Mouse (Mus musculus): Measurements from ENCODE around the gene Npas2.

The Npas2 gene

GRCm38 (mm10) chr1:39312345-39312967, 118.9 kb downstream of the Npas2 start:
- in situ Hi-C loops (cut with MboI; ENCODE audit: low pct_unique_long_range_greater_than_20kb in 1 of 2, low sequenced_read_pairs in 2 of 2, unreplicated experiment in 1 of 2): no loop called here

DNA sequence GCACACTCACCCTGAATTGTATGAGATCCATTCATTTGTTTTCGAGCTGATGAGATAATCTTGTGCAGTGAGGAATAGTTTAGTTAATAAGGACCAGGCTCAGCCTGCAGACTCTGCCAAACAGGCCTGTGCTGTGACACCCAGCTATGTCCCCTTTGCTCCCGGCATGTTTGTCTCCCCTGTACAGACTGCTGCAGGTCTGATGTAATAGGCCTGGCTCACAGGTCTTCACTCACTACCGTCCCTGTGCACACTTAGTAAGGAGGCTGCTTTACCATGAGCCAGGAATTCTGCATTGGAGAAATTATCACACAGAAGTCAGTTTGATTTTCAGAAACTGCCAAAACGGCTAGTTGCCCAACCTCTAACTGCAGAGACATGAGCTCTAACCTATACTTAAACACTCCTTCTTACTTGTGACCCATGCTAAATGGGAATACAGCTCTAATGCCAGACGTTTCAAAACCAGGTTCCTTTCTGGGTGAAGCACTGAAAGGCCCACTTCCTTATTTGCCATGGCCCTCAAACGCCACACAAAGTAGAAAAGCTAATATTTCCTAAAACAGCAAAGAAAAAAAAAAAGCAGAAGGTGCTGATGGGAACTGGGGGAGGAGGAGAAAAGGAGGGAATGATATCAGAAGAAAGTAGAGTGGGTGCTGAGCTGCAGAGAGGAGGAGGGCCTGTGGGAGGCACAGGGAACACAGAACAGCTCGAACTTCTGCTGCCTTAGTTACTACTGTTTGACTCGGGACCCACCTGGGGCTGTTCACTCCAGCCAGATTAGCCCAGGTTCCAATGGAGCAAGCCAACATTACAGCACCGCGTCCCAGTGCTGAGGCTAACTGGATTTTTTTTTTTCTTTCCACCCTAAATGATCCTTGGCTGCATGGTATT, 120.1 kb downstream of the Npas2 start:
- in situ Hi-C loops (cut with MboI; ENCODE audit: low pct_unique_long_range_greater_than_20kb in 1 of 2, low sequenced_read_pairs in 2 of 2, unreplicated experiment in 1 of 2): no loop called here

GRCm38 (mm10) chr1:39317935-39318334, 124.4 kb downstream of the Npas2 start:
- in situ Hi-C loops (cut with MboI; ENCODE audit: low pct_unique_long_range_greater_than_20kb in 1 of 2, low sequenced_read_pairs in 2 of 2, unreplicated experiment in 1 of 2): no loop called here

GRCm38 (mm10) chr1:39318870-39319269, 125.3 kb downstream of the Npas2 start:
- in situ Hi-C loops (cut with MboI; ENCODE audit: low pct_unique_long_range_greater_than_20kb in 1 of 2, low sequenced_read_pairs in 2 of 2, unreplicated experiment in 1 of 2): no loop called here

- in situ Hi-C loops (cut with MboI; ENCODE audit: low pct_unique_long_range_greater_than_20kb in 1 of 2, low sequenced_read_pairs in 2 of 2, unreplicated experiment in 1 of 2): no loop called here
Observed at GRCm38 (mm10) chr1:39321954-39322353, 128.4 kb downstream of the Npas2 start.

DNA sequence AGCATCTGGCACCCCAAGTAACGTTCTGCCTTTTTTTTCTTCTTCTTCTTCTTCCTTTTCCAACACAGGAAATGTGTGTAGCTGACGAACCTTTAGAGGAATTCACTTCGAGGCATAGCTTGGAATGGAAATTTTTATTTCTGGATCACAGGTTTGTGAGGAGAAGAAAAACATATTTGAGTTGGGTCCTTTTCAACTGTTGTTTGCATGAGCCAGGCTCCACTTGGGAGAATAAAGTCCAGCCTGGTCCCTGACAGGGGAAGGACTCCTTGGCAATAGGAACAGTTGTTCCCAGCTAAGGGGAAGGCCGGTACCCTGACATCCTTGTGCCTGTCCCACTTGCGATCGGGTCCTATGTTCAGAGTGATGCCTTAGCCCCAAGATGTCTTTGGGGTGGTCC, 131.7 kb downstream of the Npas2 start:
- in situ Hi-C loops (cut with MboI; ENCODE audit: low pct_unique_long_range_greater_than_20kb in 1 of 2, low sequenced_read_pairs in 2 of 2, unreplicated experiment in 1 of 2): no loop called here

DNA sequence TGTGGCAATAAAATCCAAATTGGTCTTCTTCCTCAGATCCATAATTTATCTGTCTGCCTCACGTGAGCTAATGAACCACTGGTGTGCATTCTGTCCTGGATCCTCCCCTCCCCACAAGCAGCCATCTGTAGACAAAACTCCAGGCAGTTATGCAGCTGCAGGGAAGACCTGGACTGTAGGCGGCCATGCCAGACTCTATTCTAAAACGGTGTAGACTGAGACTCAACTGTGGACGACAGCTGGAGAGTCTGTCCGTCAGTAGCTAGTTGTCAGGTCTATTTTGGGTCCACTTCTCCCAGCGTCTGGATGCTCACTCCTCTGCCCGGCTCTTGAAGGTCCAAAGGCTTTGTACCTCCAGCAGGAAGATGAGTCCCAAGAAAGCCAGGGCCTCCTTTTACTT, 134.0 kb downstream of the Npas2 start:
- in situ Hi-C loops (cut with MboI; ENCODE audit: low pct_unique_long_range_greater_than_20kb in 1 of 2, low sequenced_read_pairs in 2 of 2, unreplicated experiment in 1 of 2): no loop called here

DNA sequence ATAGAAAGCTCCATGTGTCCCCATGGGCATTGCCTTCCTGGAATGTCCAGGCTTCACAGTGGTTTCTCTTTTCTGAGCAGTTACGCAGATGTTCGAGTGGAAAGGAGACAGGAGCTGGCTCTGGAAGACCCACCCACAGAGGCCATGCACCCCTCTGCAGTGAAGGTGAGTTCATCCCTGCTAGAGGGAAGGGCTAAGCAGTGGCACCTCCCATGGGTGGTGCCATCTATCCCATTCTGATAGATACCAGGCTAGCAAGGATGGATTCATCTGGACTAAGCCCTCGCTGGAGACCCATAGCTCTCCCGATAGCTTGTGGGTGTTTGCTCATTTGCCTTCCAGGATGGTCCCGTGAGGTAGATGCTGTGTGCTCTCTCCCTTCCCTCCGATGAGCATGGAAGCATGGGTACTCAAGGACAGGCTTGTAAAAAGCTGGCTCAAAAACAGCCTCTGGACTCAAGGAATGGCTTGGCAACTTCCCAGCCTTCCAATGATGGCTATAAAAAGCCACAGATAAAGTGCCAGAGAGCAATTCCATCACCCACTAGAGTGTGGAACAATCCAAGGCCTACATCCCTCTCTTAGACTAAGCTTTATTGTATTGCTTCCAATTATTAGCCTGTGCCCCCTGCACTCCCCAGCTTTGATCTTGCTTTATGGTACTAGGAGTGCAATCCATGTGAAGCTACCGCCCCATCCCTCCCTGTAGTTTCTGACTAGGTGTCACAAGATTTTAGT, 137.5 kb downstream of the Npas2 start:
- in situ Hi-C loops (cut with MboI; ENCODE audit: low pct_unique_long_range_greater_than_20kb in 1 of 2, low sequenced_read_pairs in 2 of 2, unreplicated experiment in 1 of 2): no loop called here

GRCm38 (mm10) chr1:39332456-39332855, 138.9 kb downstream of the Npas2 start:
- in situ Hi-C loops (cut with MboI; ENCODE audit: low pct_unique_long_range_greater_than_20kb in 1 of 2, low sequenced_read_pairs in 2 of 2, unreplicated experiment in 1 of 2): no loop called here

- in situ Hi-C loops (cut with MboI; ENCODE audit: low pct_unique_long_range_greater_than_20kb in 1 of 2, low sequenced_read_pairs in 2 of 2, unreplicated experiment in 1 of 2): no loop called here
Observed at GRCm38 (mm10) chr1:39335561-39336196, 142.1 kb downstream of the Npas2 start.

DNA sequence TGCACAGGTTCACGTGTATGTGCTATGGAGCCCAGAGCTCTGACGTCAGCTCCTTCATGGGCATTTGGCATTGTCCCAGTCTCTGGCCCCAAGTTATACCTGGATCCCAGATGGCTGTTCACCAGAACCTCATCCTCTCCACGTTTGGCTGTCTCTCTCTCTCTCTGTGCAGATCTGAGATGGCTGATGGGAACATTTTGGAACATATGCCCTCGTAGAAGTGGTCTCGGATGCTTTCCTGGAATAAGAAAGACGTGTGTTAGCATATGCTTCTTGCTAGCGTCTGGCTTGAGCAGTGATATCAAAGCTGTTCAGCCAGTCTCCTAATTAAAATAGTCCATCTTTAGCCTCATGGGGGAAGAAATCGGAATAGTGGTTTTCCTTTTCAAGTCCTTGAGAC, 143.3 kb downstream of the Npas2 start:
- in situ Hi-C loops (cut with MboI; ENCODE audit: low pct_unique_long_range_greater_than_20kb in 1 of 2, low sequenced_read_pairs in 2 of 2, unreplicated experiment in 1 of 2): no loop called here

GRCm38 (mm10) chr1:39338831-39339230, 145.3 kb downstream of the Npas2 start:
- in situ Hi-C loops (cut with MboI; ENCODE audit: low pct_unique_long_range_greater_than_20kb in 1 of 2, low sequenced_read_pairs in 2 of 2, unreplicated experiment in 1 of 2): no loop called here

DNA sequence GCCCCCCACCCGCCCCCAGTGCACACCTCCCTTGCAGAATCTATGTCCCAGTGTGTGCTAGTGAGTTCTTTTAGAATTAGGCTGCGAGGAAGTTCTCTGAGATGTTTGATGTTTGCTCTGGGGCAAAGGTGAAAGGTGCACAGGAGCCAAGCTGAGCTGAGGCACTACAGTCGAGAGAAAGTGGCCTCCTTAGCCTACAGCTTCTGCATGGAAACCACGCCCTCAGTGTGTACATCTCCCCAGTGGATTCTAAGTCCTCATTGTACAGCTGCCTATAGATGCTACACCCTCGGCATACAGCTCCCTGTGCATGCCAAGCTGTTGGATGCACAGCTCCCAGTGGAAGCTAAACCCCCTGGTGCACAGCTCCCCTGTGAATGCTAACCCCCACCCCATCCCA, 145.9 kb downstream of the Npas2 start:
- in situ Hi-C loops (cut with MboI; ENCODE audit: low pct_unique_long_range_greater_than_20kb in 1 of 2, low sequenced_read_pairs in 2 of 2, unreplicated experiment in 1 of 2): no loop called here

DNA sequence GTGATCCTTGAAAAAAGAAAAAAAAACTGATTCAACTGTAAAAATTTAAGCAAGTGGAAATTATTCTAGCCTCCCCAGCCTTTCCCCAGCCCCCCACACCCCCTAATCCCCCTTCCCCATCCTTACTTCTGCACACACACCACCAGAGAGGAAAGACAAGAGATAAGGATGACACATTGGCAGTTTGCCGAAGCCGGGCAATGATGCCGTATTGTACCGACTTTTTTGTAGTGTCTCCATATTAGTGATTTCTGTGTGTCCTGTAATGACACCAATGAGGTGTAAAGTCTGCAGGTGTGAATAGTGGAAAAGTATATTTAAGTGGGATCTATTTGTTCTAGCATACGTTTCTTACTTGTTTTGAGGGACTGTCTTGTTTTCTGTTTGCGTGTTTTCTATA, 146.6 kb downstream of the Npas2 start:
- in situ Hi-C loops (cut with MboI; ENCODE audit: low pct_unique_long_range_greater_than_20kb in 1 of 2, low sequenced_read_pairs in 2 of 2, unreplicated experiment in 1 of 2): loop anchor here (10.0 kb wide), 2 partner anchors 125 to 335 kb away; no protein-coding TSS in a partner anchor

DNA sequence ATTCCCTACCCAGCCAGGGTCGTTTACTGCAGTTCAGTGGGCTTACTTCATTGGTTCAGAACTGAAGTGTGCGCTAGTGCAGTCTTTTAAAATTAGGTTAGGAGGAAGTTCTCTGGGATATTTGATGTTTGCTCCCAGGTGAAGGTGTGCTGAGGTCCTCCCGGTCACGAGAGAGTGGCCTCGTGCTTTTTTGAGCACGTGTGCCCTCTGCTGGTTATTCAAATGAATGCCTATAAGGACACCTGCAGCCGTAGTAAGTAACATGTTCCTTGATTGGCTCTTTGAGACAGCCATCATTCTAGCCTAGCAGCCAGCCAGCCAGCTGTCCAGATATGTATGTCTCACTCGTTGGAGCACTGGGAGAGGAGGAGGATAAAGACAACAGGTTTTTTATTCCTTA, 147.1 kb downstream of the Npas2 start:
- in situ Hi-C loops (cut with MboI; ENCODE audit: low pct_unique_long_range_greater_than_20kb in 1 of 2, low sequenced_read_pairs in 2 of 2, unreplicated experiment in 1 of 2): loop anchor here (10.0 kb wide), 2 partner anchors 126 to 336 kb away; no protein-coding TSS in a partner anchor

DNA sequence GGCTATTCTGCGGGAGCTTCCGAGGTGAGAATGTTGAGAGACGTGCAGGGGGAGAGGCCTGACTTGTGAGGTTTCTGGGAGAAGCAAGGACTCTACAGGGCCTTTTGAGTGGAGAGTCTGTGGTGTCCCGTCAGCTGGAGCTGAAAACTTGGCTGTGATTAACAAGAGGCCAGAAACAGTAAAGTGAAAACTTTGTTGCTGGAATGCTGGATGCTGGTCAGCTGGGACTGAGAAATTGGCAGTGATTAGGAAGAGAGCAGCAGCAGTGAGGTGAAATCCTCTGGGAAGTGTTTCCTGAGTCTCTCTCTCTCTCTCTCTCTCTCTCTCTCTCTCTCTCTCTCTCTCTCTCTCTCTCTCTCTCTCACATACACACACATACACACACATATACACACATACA, 148.3 kb downstream of the Npas2 start:
- in situ Hi-C loops (cut with MboI; ENCODE audit: low pct_unique_long_range_greater_than_20kb in 1 of 2, low sequenced_read_pairs in 2 of 2, unreplicated experiment in 1 of 2): loop anchor here (10.0 kb wide), 2 partner anchors 127 to 337 kb away; no protein-coding TSS in a partner anchor

DNA sequence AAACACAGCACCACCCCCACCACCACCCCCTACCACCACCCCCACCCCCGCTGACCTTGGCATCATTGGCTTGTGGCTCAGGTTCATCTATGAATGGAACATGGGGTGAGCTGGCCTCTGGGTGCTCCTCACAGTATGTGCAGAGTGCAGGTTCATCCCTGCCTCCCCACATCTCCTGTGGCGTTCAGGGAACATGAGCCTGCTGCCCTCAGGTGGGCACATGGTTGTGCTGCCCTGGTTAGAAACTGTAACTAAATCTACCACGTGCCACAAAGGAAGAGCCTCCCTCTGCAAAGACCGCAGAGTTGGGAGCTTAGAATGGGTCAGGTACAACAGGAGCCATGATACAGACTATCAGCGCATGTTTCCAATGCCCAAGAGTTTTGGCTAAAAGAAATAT, 149.7 kb downstream of the Npas2 start:
- in situ Hi-C loops (cut with MboI; ENCODE audit: low pct_unique_long_range_greater_than_20kb in 1 of 2, low sequenced_read_pairs in 2 of 2, unreplicated experiment in 1 of 2): loop anchor here (10.0 kb wide), 2 partner anchors 128 to 338 kb away; no protein-coding TSS in a partner anchor

- in situ Hi-C loops (cut with MboI; ENCODE audit: low pct_unique_long_range_greater_than_20kb in 1 of 2, low sequenced_read_pairs in 2 of 2, unreplicated experiment in 1 of 2): loop anchor here (10.0 kb wide), 2 partner anchors 130 to 340 kb away; no protein-coding TSS in a partner anchor
Observed at GRCm38 (mm10) chr1:39344981-39345600, 151.6 kb downstream of the Npas2 start.

All from mouse embryonic stem cell (cell line).